Mouse (Mus musculus) hindbrain, embryonic 10.5 days (tissue): ENCODE results near the gene H2afx. TPM values are rescaled to one million over a fixed set of nuclear protein-coding genes. Genes with fewer than 3 reads are reported as not detected.
A peak's percentile ranks its signal among the peaks of the same experiment; 100 is the strongest.
"Not testable (repeated sequence)": the region's sequence is repeated elsewhere in the genome, so short reads cannot be mapped to it uniquely, and the experiment has no call there.

ENCODE experiments used
- DNase-seq: peaks from one replicate; pipeline ENCODE4 v3.0.0-alpha.2; 2017; ENCODE audit warnings: low spot score
- H3K27ac ChIP-seq: fragments of 300-500 bp; sonication (generic); 2 replicates; pipeline ENCODE4 v1.5.1; 2016; ENCODE audit warnings: mild to moderate bottlenecking, moderate library complexity
- H3K27me3 ChIP-seq: fragments of 300-500 bp; sonication (generic); 2 replicates; pipeline ENCODE4 v1.6.1; 2016; ENCODE audit warnings: mild to moderate bottlenecking; ENCODE audit not compliant: poor library complexity, insufficient read depth, severe bottlenecking
- H3K36me3 ChIP-seq: fragments of 300-500 bp; sonication (generic); 2 replicates; pipeline ENCODE4 v1.6.1; 2016; ENCODE audit warnings: mild to moderate bottlenecking, moderate library complexity
- H3K4me1 ChIP-seq: fragments of 300-500 bp; sonication (generic); replicated peaks from 2 replicates; pipeline ENCODE4 v1.6.1; 2016; ENCODE audit warnings: mild to moderate bottlenecking
- H3K4me3 ChIP-seq: fragments of 300-500 bp; sonication (generic); 2 replicates; pipeline ENCODE4 v1.5.1; 2016; ENCODE audit warnings: mild to moderate bottlenecking, moderate library complexity
- H3K9me3 ChIP-seq: fragments of 300-500 bp; sonication (generic); 2 replicates; pipeline ENCODE4 v1.6.1; 2016; ENCODE audit warnings: mild to moderate bottlenecking, moderate library complexity
- WGBS: fragments of 180-500 bp; shearing (Covaris S2); methylation state at CpG from one replicate; pipeline ENCODE4 v1.1.7; 2016; 5-methylcytosine and 5-hydroxymethylcytosine counted together
- polyA plus RNA-seq: library from polyadenylated mRNA; unstranded; fragments of >200 nt; fragmentation: Nextera tagmentation; extraction: Ambion mirVana; gene quantifications from 2 replicates; pipeline ENCODE4 v1.2.1, GENCODE M21; 2016

Gene H2afx
- polyA plus RNA-seq, 1 experiment from 2014 or later: 548 TPM

DNA sequence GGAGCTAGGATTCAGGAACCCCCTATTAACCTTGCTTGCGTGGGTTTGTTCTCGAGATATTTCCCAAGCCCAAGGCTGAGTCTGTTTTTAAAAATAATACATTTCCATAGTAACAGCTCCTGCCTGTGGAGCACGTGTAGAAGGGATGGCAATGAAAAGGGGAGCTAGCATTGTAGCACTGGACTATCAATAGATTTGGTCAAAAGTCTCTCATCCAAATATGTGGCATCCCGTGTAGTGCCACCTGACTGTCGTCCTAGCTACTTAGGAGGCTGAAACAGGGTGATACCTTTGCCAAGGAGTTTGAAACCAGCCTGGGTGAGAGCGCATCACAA is 13.7 kb upstream of the H2afx start:
- DNase-seq: no peak
- H3K27me3 ChIP-seq: peaks cover 12% of the 10 kb centered on the region; the same call in 1 of the 2 replicates
- H3K4me1 ChIP-seq: peaks cover 40% of the 10 kb centered on the region
- peak overlapping the region; percentile 88 for H3K4me3 ChIP-seq
- no peaks in the 10 kb centered on the region for H3K9me3 ChIP-seq
- peak overlapping the region; percentile 85 for H3K27ac ChIP-seq
- peaks cover 15% of the 10 kb centered on the region for H3K36me3 ChIP-seq
- whole genome bisulfite sequencing: 23% methylated on average over 6 of the region's 6 CpGs

DNA sequence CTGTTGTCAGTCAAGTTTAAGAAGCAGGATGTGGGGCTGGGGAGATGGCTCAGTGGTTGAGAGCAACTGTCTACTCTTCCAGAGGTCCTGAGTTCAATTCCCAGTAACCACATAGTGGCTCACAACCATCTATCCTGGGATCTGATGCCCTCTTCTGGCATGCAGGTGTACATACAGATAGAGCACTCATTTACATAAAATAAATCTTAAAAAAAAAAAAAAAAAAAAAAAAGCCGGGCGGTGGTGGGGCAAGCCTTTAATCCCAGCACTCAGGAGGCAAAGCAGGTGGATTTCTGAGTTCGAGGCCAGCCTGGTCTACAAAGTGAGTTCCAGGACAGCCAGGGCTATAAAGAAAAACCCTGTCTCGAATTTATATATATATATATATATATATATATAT is 10.8 kb upstream of the H2afx start:
- WGBS: 82% methylated on average over 4 of the region's 4 CpGs
- H3K4me3 ChIP-seq, H3K27ac ChIP-seq, H3K36me3 ChIP-seq, H3K27me3 ChIP-seq, H3K9me3 ChIP-seq, DNase-seq: not testable (repeated sequence)
- peaks cover 38% of the 10 kb centered on the region for H3K4me1 ChIP-seq

GRCm38 (mm10) chr9:44324147-44324546 is 10.3 kb upstream of the H2afx start:
- Histone ChIP-seq H3K9me3 (no peaks in the 10 kb centered on the region), H3K27ac (no peak overlapping the region; the same call in 1 of the 2 replicates), H3K4me1 (peaks cover 33% of the 10 kb centered on the region), H3K27me3 (peaks cover under 1% of the 10 kb centered on the region; the same call in 1 of the 2 replicates), H3K36me3 (peaks cover 14% of the 10 kb centered on the region), H3K4me3 (no peak overlapping the region)
- 81% methylated on average over 6 of the region's 6 CpGs for WGBS
- no peak for DNase-seq

GRCm38 (mm10) chr9:44325032-44325767 is 9.3 kb upstream of the H2afx start:
- Histone ChIP-seq H3K4me1 (peaks cover 27% of the 10 kb centered on the region), H3K36me3 (peaks cover 24% of the 10 kb centered on the region), H3K27ac (peak overlapping the region; percentile 97; the same call in 1 of the 2 replicates)
- H3K9me3 ChIP-seq, H3K27me3 ChIP-seq, DNase-seq, H3K4me3 ChIP-seq: not testable (repeated sequence)
- WGBS: 74% methylated on average over 7 of the region's 8 CpGs

DNA sequence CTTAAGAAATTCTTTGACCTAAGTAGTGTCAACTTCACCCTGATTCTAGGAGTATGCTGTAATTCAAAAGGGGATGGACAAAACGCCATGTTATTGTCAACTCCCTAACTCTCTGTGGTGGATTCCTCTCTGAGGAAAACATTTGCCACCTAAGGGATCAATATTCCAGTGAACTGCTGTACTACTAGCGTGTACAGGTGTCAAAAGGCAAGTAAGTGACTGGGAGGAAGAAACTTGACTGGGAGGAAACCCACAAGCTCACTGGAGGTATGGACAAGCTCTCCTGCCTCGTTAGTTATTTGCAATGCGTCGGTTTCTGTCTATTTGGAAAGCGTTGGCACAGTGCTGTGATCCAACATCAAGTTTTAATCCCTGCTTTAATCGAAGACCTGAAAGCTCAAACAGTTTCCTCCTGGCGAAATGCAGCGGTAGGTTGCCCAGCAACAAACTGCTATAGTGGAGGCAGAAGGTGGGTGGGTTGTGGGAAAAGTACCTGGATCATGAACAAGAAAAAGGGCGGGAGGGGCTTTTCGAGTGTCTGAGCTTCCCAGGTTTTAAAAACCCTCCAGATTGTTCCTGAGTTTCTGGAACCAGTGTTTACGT is 8.6 kb upstream of the H2afx start, which contains the start of gene Dpagt1:
TSS of gene Dpagt1 (plus strand) at position 252 of the 603 bp plus-strand sequence.
- Histone ChIP-seq H3K36me3 (peaks cover 31% of the 10 kb centered on the region), H3K4me1 (peaks cover 21% of the 10 kb centered on the region), H3K27me3 (no peaks in the 10 kb centered on the region), H3K4me3 (peak within 1 kb of the TSS; percentile 87), H3K9me3 (no peaks in the 10 kb centered on the region), H3K27ac (peak within 1 kb of the TSS; percentile 97)
- no peak for DNase-seq
- 5% methylated on average over 12 of the region's 12 CpGs for WGBS

DNA sequence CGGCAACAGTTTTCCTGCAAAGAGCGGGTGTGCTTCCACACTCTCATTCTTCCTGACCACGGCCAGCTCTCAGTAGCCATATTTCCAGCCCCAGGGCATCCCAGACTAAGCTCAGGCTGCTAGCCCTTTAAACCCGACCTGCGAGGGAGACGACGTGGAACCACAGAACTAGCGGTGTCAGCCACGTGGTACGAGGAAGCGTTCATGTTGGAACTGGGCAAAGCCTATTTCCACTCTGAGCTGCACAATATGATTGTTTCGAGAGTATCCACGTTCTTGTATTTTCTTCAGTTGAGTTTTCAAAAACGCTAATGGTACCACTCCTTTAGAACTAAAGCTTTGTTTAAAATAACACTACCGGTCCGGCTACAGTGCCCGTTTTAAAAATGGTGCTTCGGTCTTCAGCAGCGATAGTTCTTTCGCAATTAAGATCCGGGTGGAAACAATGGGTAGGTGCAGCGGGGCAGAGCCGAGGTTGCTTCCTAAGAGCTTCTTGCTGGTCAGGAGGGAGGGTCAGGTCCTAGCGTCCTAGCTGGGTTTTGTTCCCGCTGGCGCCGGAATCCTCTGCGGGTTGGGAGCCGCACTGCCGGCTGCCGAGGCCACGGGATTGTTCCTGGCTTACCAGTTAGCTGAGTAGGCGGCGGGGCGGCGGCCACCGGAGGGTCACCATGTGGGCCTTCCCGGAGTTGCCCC is 8.0 kb upstream of the H2afx start:
- no peaks in the 10 kb centered on the region for H3K9me3 ChIP-seq
- H3K36me3 ChIP-seq: peaks cover 37% of the 10 kb centered on the region
- peak overlapping the region; percentile 97 for H3K27ac ChIP-seq
- peak; percentile 81 for DNase-seq
- H3K4me3 ChIP-seq: peak overlapping the region; percentile 87
- WGBS: under 1% methylated on average over 38 of the region's 38 CpGs
- peaks cover 19% of the 10 kb centered on the region for H3K4me1 ChIP-seq
- H3K27me3 ChIP-seq: no peaks in the 10 kb centered on the region

DNA sequence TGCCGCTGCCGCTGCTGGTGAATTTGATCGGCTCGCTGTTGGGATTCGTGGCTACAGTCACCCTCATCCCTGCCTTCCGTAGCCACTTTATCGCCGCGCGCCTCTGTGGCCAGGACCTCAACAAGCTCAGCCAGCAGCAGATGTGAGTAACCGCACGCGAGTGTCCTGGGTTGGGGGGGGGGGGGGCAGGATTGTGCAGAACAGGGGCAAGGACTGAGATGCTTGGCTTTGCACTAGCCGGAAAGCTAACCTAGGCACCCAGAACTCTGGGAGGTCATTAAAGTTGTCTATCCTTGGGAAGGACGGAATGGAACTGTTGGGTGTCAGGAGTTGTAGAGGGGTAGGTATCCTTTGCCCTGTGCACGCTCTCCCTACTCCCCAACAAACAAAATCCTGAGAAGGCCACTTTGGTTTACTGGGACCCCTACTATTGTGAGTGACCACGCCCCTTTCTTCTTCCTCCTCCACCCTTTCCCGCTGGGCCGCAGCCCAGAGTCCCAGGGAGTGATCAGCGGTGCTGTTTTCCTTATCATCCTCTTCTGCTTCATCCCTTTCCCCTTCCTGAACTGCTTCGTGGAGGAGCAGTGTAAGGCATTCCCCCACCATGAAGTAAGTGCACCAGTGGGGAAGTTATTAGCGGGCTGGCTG is 7.3 kb upstream of the H2afx start:
- no peaks in the 10 kb centered on the region for H3K9me3 ChIP-seq
- H3K4me3 ChIP-seq: peak overlapping the region; percentile 87
- no peaks in the 10 kb centered on the region for H3K27me3 ChIP-seq
- peak overlapping the region; percentile 97 for H3K27ac ChIP-seq
- under 1% methylated on average over 22 of the region's 22 CpGs for WGBS
- peaks cover 44% of the 10 kb centered on the region for H3K36me3 ChIP-seq
- H3K4me1 ChIP-seq: peaks cover 19% of the 10 kb centered on the region
- DNase-seq: no peak

DNA sequence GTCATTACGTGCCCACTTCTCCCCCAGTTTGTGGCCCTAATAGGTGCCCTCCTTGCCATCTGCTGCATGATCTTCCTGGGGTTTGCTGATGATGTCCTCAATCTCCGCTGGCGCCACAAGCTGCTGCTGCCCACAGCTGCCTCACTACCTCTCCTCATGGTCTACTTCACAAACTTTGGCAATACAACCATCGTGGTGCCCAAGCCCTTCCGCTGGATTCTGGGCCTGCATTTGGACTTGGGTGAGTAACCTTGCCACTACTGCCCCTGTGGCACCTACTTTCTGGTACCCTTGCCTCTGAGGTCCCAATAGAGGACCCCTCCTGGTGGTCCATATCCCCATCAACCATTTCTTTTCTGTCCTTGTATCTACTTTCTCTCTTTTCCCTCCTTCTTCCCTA is 6.6 kb upstream of the H2afx start:
- H3K9me3 ChIP-seq: peaks cover 1% of the 10 kb centered on the region; the same call in 1 of the 2 replicates
- no peak for DNase-seq
- H3K4me3 ChIP-seq: peak overlapping the region; percentile 87
- H3K4me1 ChIP-seq: peaks cover 19% of the 10 kb centered on the region
- 93% methylated on average over 5 of the region's 5 CpGs for WGBS
- no peaks in the 10 kb centered on the region for H3K27me3 ChIP-seq
- peaks cover 51% of the 10 kb centered on the region for H3K36me3 ChIP-seq
- peak overlapping the region; percentile 97; the same call in 1 of the 2 replicates for H3K27ac ChIP-seq

GRCm38 (mm10) chr9:44330736-44331135 is 3.8 kb upstream of the H2afx start:
- DNase-seq: no peak
- Histone ChIP-seq H3K4me1 (peaks cover 17% of the 10 kb centered on the region), H3K27ac (no peak overlapping the region), H3K9me3 (peaks cover 11% of the 10 kb centered on the region), H3K27me3 (no peaks in the 10 kb centered on the region), H3K4me3 (no peak overlapping the region), H3K36me3 (peaks cover 63% of the 10 kb centered on the region)
- 96% methylated on average over 6 of the region's 6 CpGs for WGBS

DNA sequence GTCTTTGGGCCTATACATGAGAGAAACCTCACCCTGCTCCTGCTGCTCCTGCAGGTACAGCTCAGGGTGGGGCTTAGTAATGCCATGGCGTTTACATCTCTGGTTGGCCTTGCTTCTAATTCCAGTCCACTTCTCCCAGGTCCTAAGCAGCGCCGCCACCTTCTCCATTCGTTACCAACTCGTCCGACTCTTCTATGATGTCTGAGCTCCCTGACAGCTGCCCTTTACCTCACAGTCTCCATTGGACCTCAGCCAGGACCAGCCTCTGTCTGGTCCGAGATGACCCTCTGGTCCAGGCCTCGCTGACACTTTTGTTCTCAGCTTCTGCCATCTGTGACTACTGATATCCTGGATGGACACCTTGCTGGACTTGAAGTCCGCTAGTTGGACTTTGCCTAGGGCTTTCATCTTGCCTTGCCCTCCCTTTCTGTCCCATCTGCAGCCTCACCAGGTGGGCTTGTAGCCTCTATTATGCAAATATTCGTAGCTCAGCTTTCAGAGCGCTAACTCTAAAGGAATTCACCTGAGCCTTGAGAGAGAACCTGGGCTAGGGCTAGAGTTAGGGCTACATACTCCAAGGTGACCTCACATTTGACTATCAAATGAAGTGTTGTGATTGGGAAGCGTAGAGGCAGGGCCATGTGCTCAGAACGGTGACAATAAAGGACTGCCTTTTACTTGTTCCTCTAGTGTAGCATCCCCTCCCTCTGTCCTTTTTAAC is 1.4 kb upstream of the H2afx start:
- H3K4me1 ChIP-seq: peaks cover 16% of the 10 kb centered on the region
- no peaks in the 10 kb centered on the region for H3K27me3 ChIP-seq
- peaks cover 78% of the 10 kb centered on the region for H3K36me3 ChIP-seq
- H3K9me3 ChIP-seq: peaks cover 11% of the 10 kb centered on the region
- no peak overlapping the region for H3K4me3 ChIP-seq
- 95% methylated on average over 13 of the region's 13 CpGs for WGBS
- H3K27ac ChIP-seq: peak overlapping the region; percentile 99
- no peak for DNase-seq

DNA sequence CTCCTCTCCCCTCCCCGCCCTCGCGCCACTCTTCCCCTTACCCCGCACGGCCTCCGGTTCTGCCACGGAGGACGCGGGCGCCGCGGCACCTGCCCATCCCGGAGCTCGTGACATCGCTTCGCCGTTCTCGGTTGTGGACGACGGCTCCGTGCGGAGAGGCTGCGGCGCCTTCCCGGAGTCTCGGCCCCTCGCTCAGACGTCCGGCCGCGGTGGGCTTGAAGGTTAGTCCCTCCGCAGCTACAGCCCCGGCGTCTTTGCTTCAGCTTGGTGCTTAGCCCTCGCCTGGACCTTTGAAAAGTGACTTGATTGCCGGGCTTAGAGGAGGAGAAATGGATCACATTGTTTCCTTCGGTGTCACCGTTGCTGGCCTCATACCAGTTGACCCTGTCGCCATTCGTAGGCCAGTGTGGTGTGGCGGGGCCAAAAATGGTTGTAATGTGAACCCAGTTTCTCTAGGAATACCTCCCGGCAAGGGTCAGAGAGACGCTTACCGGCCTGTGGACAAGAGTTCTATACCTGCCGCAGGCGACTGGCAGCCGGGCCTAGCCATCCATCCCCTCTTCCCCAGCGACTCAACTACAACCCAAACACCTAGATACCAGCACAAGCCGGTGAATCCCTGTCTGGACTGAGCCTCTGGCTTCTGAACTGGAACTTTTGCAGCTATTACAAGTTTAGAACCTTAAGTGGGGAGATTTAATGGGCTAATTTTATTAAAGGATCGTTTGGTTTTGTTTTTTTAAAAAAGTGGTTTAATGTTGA is 1.0 kb downstream of the H2afx start:
- Histone ChIP-seq H3K27ac (peak overlapping the region; percentile 99), H3K4me1 (peaks cover 15% of the 10 kb centered on the region), H3K27me3 (no peaks in the 10 kb centered on the region), H3K4me3 (peak overlapping the region; percentile 99), H3K9me3 (peaks cover 11% of the 10 kb centered on the region), H3K36me3 (peaks cover 77% of the 10 kb centered on the region)
- peak; percentile 56 for DNase-seq
- WGBS: under 1% methylated on average over 50 of the region's 50 CpGs

DNA sequence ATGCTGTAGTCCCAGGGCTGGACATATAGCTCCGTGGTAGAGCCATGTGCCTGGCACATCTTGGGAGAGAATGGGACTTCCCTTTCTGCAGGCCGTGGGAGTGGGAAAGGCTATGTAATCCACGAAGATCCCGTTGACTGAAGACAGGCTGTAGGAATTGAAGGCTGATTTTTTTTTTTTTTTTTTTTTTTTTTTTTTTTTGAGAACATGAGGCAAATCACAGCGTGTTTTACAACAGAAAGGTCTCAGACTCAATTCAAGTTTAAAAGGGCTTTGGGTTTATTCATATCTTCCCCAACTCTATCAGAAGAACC is 1.6 kb downstream of the H2afx start:
- peaks cover 11% of the 10 kb centered on the region for H3K9me3 ChIP-seq
- 4% methylated on average over 5 of the region's 5 CpGs for WGBS
- H3K27ac ChIP-seq: peak overlapping the region; percentile 99
- DNase-seq: no peak
- H3K4me3 ChIP-seq: peak overlapping the region; percentile 99
- H3K36me3 ChIP-seq: peaks cover 77% of the 10 kb centered on the region
- H3K4me1 ChIP-seq: peaks cover 15% of the 10 kb centered on the region
- H3K27me3 ChIP-seq: no peaks in the 10 kb centered on the region
